Mouse (Mus musculus) kidney, postnatal 4 days (tissue): ENCODE measurements around the gene Entpd1.
"Not testable (repeated sequence)": the region's sequence is repeated elsewhere in the genome, so short reads cannot be mapped to it uniquely, and the experiment has no call there.

Experiments
- DNase-seq, 2 experiments: peaks; one replicate each; pipeline ENCODE4 v3.0.0; 2021; ENCODE audit warnings: mixed read lengths in 2 of 2

Gene Entpd1

DNA sequence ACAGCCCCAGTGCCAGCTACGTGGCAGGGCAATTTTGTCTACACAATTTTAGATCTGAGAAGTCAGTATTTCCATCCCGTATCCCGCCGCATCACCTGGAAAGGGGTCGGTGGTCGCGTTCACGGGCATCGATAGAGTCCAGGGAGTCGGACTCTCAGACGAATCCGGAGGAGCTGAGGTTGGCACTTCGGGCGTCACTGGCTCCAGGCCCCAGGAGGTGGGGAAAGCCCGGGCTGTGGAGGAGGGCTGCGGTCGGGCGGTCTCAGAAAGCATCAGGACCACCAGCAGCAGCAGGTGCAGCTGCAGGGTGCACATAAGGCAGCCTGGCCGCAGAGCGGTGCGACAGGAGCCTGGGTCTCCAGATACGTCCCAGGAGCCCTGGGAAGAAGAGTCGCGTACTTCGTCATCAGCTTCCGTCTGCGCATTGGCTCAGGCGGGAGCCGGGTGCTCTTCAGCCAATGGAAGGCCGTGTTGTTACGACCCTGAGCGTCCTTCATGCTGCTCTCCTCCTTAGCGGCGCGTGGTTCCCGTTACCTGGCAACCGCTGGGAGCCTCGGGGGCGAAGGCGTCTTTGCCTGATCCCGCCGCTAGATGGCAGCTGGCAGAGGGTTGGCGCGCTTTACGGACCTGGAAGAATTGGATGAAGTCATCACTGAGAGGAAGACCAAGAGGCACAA is at the start of gene Entpd1, which contains the start of gene Tctn3:
Gene Entpd1 (plus strand): TSS at position 537 of the 677 bp plus-strand sequence.
Gene Tctn3 (minus strand): TSS at position 404 of the 677 bp plus-strand sequence.
- DNase-seq, result peak; percentile 97

DNA sequence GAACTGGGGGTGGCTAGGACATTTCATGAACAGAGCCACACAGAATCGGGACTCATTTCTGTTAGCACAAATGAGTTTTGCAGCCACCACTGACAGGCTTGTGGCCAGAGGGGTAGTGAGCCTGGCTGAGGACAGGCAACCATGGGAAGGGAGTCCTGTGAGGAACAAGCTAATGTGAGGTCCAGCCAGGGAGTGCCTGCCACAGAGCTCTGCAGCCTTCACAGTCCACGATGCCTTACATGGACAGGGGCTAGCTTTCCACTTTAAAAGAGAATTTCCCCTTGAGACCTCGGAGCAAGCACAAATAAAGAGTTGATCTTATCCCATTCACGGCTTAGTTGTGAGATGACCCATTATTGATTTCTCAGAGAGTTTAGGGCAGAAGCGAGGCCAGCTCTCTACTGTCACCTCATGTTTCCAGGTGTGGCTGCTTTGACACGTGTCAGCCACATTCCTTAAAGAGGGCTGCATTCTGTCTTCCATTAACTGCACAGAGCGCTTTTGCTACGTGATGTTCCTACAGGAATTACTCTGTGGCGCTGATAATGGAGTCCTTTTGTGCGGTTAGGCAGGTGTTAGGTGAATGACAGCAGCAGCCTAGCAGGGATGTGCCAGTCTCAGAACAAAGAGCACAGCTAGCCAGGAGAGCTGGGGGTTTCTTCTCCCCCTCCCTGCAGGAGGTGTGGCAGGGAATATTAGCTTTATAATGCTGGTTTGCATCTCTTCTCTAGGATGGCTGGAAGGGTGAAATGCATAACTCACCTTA is 48.1 kb upstream of the Entpd1 start:
- DNase-seq, result no peak

DNA sequence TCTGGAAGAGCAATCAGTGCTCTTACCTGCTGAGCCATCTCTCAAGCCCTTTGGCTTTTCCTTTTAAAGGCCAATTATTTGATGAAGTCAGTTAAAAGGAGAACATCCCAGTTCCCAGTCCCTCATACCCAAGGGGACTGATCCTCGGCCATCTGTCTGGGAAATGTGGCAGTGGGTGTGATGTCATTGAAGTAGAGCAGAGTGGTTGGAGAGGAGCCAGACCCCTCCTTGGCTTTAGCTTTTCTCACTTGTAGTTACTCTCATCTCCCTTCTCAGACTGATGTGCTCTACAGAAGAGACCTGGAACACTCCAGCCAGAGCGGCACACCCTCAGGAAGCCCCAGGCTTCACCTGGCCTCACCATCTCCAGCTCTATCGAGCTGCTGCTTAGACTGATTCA is 44.5 kb upstream of the Entpd1 start:
- no peak for DNase-seq

DNA sequence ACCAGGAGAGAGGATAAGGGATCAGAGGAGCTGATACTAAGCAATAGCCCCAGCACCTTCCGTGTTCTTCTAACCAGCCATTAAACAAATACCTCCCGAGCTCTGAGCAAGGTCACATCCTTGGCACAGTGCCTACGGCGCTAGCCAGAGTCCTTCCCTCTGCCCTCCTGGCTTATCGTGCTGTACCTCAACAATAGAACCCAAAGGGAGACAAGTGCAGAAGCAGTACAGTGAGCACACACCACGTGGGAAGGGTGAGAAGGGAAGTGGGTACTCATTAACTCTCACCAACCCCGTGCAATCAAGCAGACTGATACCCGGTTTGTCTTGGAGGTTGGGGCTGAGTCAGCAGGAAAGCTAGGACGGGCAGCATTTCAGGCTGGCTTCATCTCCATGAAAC is 41.4 kb upstream of the Entpd1 start:
- peak; percentile 46 to 57 for DNase-seq

DNA sequence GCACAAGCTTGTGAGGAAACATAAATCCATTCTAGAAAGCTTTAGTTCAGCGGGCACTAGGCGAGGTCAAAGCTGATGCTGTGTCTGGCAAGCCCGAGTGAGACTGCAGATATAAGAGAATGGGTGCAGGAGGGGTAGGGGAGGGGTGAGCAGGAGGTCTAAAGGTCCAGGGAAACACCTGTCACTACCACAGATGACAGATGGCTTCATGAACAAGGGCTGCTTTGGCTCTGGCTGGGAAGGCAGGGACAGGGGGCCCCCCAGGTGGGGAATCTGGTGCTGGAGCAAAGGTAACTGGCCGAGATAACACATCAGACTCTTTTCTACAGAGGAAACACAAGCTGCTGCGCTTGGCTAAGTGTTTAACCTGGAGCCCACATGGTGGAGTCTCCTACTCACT is 36.7 kb upstream of the Entpd1 start:
- DNase-seq, result no peak

DNA sequence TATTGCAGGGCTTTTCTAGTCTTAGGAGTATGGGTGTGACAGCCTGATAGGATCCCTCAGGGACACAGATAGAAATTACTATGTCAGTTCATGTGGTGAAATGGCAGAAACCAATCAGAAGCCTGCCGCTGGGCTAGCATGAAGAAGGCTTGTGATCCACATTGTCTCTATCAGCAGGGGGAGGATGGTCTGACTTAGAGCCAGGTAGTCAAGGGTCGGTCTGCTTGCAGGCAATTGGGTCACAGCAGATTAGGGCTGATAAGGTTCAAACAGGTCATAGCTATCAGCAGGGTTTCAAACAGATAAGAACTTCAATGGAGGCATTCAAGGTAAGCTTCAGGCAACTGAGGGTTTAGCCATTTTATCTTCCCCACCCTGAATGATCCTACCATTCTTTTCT is 31.3 kb upstream of the Entpd1 start:
- DNase-seq, result no peak

DNA sequence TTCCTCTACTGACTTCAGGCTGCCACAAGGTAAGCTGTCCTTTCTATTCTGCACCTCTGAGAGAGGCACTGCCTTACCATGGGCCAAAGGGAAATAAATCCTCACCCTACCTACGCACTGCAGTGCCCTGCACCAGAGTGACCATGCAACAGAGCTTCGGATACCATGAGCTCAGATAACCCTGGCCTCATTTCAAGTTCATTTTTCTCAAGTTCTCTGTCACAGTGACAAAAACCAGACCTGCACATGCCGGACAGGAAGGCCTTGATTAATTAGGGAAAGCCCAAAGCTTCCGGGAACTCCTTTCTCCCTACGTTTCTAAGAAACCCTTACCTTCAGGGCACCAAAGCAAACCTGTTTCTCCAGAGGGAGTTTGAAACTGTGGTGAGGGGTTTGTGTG is 30.5 kb upstream of the Entpd1 start:
- no peak for DNase-seq

DNA sequence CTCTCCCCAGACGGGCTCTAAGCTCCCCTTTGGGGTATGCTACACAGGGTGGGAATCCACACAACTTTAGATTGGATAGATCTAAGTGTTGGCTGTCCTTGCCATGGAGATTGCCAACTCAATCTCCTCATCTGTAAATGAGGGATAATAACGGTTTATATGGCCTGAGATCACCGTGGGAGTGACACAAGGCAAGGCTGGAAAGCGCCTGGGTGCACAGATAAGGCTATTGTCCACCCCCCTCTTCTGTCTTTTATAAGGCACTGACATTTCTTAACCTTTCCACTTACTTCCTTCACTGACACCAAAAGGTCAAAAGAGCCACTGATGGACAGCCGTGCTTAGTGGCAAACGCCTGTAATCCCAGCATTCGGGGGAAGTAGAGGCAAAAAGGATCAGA is 25.3 kb upstream of the Entpd1 start:
- no peak for DNase-seq

DNA sequence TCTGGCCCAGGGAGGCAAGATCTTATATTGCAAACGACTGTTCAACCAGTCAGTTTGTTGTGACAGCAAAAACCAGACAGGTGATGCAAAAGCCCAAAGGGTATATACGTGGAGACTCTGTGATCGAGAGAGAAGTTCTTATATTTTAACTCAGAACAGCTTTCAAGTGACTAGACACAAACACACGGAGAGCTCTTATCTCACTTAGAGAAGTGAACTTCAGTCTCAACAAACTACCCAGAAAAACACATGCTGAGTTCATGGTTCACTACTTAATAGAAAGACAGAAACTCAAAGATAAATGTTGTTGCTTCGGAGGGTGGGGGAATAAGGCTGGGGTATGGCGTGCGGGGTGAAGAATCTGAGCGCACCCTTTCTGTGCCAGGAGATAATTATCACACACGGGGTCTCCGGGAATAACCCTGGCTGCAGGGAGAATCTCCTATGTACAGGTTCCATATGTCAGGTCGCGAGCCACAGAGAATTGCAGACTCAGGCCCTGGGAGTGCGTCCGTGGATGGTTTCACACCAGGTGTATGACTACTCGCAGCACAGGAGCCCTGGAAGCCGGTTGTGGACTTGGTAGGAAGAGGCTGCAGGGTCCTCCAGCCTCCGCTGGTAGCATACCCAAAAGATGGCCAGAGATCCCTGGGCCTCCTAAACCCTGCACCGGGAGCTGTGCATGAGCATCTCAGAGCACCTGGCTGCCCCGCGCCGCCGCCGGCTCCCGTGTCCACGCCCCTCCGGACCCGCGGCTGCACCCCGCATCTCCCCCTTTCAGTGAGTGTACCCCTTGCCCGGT is 24.5 kb upstream of the Entpd1 start:
- no peak for DNase-seq

DNA sequence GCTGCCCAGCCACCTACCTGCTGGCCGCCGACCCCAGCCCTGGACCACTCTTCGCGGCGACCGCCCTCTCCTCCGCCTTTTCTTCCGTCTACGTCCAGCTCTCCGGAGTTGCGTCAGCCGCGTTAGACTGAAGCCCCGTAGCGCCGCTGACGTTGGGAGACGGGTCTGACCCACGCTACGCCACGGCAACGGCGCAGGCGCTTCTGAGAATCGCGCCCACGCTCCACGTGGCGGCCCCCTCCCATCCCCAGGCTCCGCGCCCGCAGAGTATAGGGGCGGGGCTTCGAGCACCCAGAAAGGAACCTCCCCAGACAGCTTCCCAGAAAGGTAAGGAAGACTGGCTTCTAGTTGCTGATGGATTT is 23.9 kb upstream of the Entpd1 start, which contains the start of gene Aldh18a1:
Gene Aldh18a1 (minus strand): TSS at position 171 of the 362 bp plus-strand sequence.
- DNase-seq, result peak; percentile 94 to 95

DNA sequence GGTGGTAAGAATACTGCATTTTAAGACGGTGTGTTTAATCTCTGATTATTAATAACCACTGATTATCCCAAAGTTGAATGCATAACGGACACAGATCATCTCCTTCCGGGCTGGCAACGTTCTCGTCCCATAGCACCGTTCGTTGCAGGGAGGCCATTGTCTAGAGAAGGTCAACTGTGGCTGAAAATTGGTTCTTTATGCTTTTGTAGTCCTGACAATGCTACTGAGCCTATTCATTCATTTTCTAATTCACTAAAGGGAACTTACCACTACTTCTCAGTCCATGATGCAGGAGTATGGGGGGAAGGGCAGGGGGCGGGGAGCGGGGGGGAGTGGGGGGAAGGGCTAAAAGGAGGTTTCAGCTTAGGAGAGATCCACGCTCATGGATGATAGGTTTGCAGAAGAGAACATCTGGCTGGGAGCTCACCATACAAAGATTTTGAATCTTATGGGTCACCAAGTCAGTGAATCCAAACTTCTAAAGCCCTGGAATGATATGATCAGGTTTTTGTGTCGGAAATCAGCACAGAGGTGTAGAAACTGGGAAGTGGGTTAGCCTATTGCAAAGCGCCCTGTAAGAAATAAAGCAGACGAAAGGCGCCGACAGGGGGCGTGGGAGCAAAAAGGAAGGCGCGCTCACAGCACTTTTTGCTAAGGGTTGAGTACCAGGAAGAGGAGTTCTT is 23.2 kb upstream of the Entpd1 start:
- peak; percentile 96 for DNase-seq

DNA sequence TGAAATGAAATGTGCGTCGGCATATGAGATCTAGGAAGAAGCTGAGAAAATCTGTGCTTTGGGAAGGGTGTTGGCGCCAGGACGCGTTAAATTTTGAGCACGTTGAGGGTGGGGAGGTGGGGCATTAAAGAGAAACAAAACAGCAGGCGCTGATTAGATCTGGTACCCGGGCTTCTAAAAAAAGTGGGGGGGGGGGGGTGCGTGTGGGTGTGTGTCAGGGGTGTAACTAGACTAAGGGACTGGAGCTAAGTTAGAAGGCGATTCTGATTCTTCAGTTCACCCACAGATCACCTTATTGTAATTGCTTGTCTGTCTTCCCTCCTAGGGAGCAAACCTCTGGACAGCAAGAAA is 22.7 kb upstream of the Entpd1 start:
- no peak for DNase-seq

DNA sequence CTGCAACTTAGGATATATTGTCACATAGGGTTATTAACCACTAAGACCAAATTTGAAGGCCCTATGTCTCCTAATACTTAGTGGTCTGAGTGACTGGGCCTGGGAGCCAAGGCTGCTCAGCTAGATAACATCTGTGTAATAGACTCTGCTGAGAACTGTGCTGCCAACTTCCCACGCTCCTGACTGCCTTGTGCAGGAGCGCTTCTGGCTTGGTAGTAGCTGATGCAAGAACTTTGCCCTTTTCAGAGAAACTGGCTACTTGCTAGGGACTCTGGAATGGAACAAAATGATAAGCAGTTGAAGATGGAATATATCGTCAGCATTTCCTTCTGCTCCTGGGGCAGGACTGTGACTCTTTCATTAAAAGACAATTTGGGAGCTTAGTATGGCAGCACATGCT is 16.9 kb upstream of the Entpd1 start:
- DNase-seq, result no peak

DNA sequence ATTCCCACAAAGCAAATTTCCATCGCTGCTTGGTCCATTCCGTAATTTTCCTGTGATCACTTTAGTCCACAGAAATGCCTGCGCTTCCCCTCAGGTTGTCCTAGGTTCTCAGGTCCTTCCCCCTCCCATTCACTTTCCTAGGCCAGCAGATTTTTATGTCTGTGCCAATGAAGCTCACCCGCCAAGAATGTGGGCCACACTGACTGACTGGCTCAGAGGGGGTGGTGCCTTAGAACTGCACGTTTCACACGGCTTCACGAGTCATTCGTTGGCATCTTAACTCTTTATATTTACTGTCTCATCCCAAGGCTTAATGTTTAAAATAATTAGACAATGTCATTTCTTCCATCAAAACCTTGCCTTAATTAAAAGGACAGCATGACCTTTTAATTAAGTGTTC is 16.3 kb upstream of the Entpd1 start:
- no peak for DNase-seq

DNA sequence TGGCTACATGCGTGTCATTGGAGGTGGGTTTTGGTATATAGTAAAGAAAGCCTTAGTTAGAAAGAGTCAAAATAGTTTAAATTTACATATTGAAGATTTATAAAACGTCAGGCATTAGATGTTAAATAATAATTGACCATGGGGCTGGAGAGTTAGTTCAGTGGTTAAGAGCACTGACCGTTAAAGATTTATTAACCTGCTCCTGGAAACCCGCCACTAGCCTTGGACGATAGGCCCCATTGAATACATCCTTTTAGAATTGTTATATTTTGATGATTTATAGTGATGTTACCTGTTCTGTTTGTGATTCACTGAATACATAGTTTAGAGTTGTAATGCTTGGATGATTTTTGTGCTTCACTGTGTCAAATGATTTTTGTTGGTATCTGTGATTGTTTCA is 11.3 kb upstream of the Entpd1 start:
- not testable (repeated sequence) for DNase-seq

DNA sequence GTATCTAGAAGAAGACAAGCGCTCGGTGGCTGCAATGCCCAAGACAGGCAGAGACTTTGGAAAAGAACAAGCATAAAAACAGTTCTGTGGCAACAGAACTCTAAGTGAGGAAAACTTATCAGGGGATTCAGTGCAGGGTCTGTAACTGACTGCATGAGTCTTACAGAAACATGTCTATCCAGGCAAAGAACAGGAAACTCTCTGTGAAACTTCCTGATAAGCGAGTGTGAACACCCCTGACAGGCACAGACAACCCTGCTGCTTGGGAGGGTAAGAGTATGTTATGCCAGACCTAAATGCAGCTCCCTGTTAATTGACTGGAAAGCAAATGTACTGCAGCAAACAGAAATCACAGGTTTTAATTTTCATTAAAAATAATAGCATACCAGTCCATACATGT is 10.3 kb upstream of the Entpd1 start:
- DNase-seq, result no peak

DNA sequence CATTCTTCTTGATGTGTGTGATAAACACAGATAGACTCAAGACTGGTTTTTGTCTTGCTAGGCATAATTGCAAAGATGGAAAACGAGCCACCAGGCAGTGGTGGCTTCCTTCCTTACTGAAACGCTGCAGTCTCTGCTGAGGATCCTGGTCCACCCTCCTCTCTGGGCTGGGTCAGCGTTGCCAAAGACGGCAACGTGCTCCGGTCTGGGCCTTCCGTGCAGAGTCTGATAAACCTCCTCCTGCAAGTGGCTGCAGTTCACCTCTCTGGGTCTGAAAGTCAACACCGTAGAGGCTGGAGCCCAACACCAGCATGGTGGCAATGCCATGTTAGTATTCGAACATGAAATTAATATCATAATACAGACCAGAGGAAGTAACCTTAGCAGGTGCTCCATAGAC is 7.0 kb upstream of the Entpd1 start:
- DNase-seq, result no peak

DNA sequence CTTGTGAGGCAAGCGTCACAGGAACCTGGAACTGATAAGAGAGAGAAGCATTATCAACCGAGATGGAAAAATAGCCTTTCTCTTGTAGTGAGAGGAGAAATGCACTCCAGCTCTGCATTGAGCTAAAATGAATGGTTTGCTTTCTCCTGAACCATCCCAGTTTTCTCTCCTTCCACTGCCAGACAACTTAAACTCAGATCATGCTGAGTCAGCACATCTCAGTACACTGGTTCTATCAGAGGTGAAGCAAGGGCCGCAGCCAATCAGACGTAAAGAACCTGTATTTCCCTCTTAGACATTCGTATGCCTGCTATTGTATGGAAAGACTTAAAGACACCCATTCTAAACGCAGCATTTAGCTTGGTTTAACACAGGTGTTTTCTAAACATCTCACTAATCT is 4.5 kb upstream of the Entpd1 start:
- DNase-seq, result no peak

DNA sequence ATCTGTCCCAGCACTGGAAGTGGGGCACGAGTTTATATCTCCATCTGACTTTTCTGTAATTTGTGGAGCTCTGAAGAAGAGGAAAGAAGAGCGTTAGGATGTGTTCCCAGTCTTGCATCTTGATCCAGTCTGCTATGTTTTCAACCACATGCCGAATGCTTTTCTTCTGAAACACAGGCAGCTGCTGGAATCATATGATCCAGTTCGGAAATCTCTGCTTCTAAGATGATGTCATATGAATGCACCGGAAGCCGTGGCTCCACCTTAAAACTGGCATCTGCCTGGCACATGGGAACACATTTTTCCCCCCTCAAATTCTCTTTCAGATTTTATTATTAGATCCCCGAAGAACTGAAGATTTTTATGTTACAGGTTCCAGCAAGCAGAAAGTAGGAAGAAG is 2.6 kb downstream of the Entpd1 start:
- DNase-seq, result no peak

DNA sequence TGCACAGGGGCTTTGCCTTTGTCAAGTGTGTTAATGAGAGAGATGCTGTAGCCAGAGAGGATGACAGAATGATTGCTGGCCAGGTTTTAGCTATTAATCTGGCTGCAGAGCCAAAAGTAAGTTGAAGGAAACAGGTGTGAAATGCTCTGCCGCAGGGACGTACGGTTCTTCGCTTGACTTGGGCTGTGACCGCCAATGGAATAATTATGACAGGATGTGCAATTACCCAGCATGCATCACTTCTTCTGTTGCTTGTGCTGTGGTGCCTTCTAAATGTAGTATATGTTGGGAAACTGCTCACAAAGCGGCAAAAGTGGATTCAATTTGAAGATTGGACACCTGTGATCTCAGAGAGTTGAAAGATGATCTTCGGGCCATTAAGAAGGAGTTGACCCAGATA is 3.9 kb downstream of the Entpd1 start:
- no peak for DNase-seq

DNA sequence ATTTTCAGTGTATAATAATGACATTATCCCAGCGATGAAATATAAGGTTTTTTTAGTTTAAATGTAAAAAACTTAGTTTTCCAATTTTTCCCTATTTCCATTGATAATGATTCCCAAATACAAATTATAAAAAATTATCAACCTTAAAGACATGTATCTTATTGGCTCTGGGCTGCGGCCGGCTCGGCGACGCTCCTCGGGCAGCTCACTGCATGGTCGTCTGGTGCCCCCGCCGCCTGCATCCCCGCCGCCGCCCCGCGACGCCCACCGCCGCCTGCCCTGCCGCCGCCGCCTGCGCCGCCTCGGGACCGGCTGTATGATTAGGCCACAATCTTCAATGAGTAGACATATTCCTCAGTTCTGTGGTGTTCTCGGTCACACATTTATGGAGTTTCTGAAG is 9.4 kb downstream of the Entpd1 start:
- DNase-seq, result not testable (repeated sequence)

DNA sequence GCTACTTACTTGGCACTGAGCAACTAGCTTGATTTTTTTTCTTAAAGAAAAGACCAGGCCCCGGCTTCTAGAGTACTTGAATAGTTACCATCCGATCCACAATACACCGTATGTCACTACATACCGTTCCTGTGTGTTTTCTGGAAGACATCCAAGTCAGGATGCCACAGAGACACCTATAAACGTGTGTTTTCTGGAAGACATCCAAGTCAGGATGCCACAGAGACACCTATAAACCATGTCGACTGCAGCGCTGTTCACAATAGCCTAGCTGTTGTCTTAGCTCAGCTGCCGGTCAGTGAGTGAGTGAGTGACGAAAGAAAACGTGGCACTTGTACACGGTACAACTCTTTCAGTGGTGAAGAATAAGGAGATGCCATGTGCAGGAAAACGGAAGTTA is 13.8 kb downstream of the Entpd1 start:
- DNase-seq, result no peak

DNA sequence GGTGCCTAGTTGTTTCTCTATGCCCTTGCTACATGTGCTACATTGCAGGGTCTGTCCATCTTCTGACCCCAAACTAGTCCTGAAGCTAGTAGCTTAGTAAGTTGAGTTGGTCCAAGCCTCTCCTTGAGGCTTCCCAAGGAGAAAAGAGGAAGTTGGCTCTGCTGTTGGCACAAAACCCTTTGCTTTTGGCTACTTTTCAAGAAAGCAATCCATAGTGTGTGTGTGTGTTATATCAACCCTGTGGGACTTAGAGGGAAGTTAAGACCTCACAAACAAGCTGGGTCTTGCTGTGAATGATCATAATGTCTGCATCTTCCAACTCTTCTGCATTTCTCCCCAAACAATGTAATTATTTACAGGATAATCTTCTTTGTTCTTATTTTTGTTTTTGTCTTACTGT is 16.8 kb downstream of the Entpd1 start:
- DNase-seq, result no peak
